25 mouse cellular contexts compared by ENCODE assay signal in genomic region chr3:24852936-24853335, GRCm38 (mm10).
"Had no signal": no experiment of that assay in that cellular context is flagged by ENCODE, and none has a peak within 500 bp of the region (broad histone marks: within the 10 kb centered on the region; RNA-seq: fewer than 3 reads in every experiment).

No protein-coding gene starts in this region.

- H3K9ac ChIP-seq: embryonic facial prominence, embryonic 12.5 days; embryonic facial prominence, embryonic 13.5 days; embryonic facial prominence, embryonic 15.5 days; forebrain, embryonic 12.5 days; forebrain, embryonic 13.5 days; forebrain, embryonic 15.5 days; forebrain, postnatal 0 days had no signal

- H3K27me3 ChIP-seq: embryonic facial prominence, embryonic 12.5 days; embryonic facial prominence, embryonic 13.5 days; embryonic facial prominence, embryonic 15.5 days; forebrain, embryonic 12.5 days; forebrain, embryonic 13.5 days; forebrain, embryonic 15.5 days had no signal

- H3K9me3 ChIP-seq: embryonic facial prominence, embryonic 10.5 days; embryonic facial prominence, embryonic 12.5 days; embryonic facial prominence, embryonic 13.5 days; embryonic facial prominence, embryonic 15.5 days; forebrain, embryonic 10.5 days; forebrain, embryonic 12.5 days; forebrain, embryonic 13.5 days; forebrain, embryonic 15.5 days; heart, embryonic 10.5 days had no signal

- DNase-seq: cerebellum, adult 9-11 months; cerebellum, postnatal 10 days; cerebellum, postnatal 14 days; cerebellum, postnatal 25 days; cerebellum, postnatal 36 days; embryo, embryonic 11 days; forebrain, postnatal 0 days; gastrocnemius, adult 2 months; gastrocnemius, postnatal 10 days; gastrocnemius, postnatal 14 days; gastrocnemius, postnatal 25 days; gastrocnemius, postnatal 36 days; heart, adult 11 months; heart, adult 18-20 months; heart, adult 2 months had no signal

- H3K36me3 ChIP-seq: embryonic facial prominence, embryonic 10.5 days; embryonic facial prominence, embryonic 12.5 days; embryonic facial prominence, embryonic 13.5 days; embryonic facial prominence, embryonic 15.5 days; forebrain, embryonic 10.5 days; forebrain, embryonic 12.5 days; forebrain, embryonic 15.5 days; heart, embryonic 10.5 days had no signal

- H3K4me1 ChIP-seq: embryonic facial prominence, embryonic 10.5 days; embryonic facial prominence, embryonic 12.5 days; embryonic facial prominence, embryonic 13.5 days; embryonic facial prominence, embryonic 15.5 days; forebrain, embryonic 10.5 days; forebrain, embryonic 12.5 days; forebrain, embryonic 13.5 days; forebrain, embryonic 15.5 days; heart, embryonic 10.5 days had no signal

- H3K27ac ChIP-seq: embryonic facial prominence, embryonic 10.5 days; embryonic facial prominence, embryonic 12.5 days; embryonic facial prominence, embryonic 13.5 days; embryonic facial prominence, embryonic 15.5 days; forebrain, embryonic 10.5 days; forebrain, embryonic 12.5 days; forebrain, embryonic 13.5 days; forebrain, embryonic 15.5 days; gastrocnemius, adult 2 months; heart, adult 2 months; heart, embryonic 10.5 days had no signal

- H3K4me3 ChIP-seq: embryonic facial prominence, embryonic 10.5 days; embryonic facial prominence, embryonic 12.5 days; embryonic facial prominence, embryonic 13.5 days; embryonic facial prominence, embryonic 15.5 days; erythroblast, embryonic 14.5 days; forebrain, embryonic 10.5 days; forebrain, embryonic 12.5 days; forebrain, embryonic 13.5 days; forebrain, embryonic 15.5 days; gastrocnemius, adult 2 months; heart, adult 2 months; heart, embryonic 10.5 days had no signal
